Mouse (Mus musculus): ENCODE data around the gene Arcn1. TPM values are rescaled to one million over a fixed set of nuclear protein-coding genes. Genes with fewer than 3 reads are reported as not detected.

The Arcn1 gene
- polyA plus RNA-seq, 1 experiment from 2014 or later: 135 TPM

GRCm38 (mm10) chr9:44732130-44732549 is 35.5 kb downstream of the Arcn1 start:
- ATAC-seq (replicated peaks; ENCODE audit: low FRiP score, low read depth) (no peak), DNase-seq (ENCODE audit: low spot score) (no peak)
- no peak overlapping the region for H3K9ac ChIP-seq (ENCODE audit: low read depth, low read length)
- no peak overlapping the region for H3K27ac ChIP-seq
- 71% methylated on average over 5 of the region's 5 CpGs for WGBS
- no peaks in the 10 kb centered on the region for H3K27me3 ChIP-seq (ENCODE audit: insufficient read depth, low read length)
- H3K36me3 ChIP-seq (ENCODE audit: insufficient read depth, low read length): no peaks in the 10 kb centered on the region
- H3K4me3 ChIP-seq (replicated peaks; ENCODE audit: low read depth, low read length): no peak overlapping the region
- no peak for TF ChIP-seq CTCF (IDR thresholded peaks at IDR 0.05; ENCODE audit: low read depth)
- peaks cover 41% of the 10 kb centered on the region for H3K4me1 ChIP-seq (replicated peaks; ENCODE audit: insufficient read depth, low read length)
- no peak overlapping the region for H3K4me2 ChIP-seq (ENCODE audit: low read length)
- H3K9me3 ChIP-seq (replicated peaks; ENCODE audit: low read length): no peaks in the 10 kb centered on the region

- Histone ChIP-seq H3K36me3 (ENCODE audit: insufficient read depth, low read length) (peaks cover 12% of the 10 kb centered on the region; the same call in 1 of the 2 replicates), H3K4me1 (replicated peaks; ENCODE audit: insufficient read depth, low read length) (peaks cover 29% of the 10 kb centered on the region), H3K4me2 (ENCODE audit: low read length) (no peak overlapping the region), H3K9ac (ENCODE audit: low read depth, low read length) (no peak overlapping the region), H3K9me3 (replicated peaks; ENCODE audit: low read length) (no peaks in the 10 kb centered on the region), H3K4me3 (replicated peaks; ENCODE audit: low read depth, low read length) (no peak overlapping the region), H3K27me3 (ENCODE audit: insufficient read depth, low read length) (no peaks in the 10 kb centered on the region), H3K27ac (peak overlapping the region; percentile 73; the same call in 1 of the 2 replicates)
- TF ChIP-seq CTCF (IDR thresholded peaks at IDR 0.05; ENCODE audit: low read depth): no peak
- 57% methylated on average over 5 of the region's 5 CpGs for WGBS
- no peak for ATAC-seq (replicated peaks; ENCODE audit: low FRiP score, low read depth)
- no peak for DNase-seq (ENCODE audit: low spot score)
These were observed 40.2 kb downstream of the Arcn1 start for GRCm38 (mm10) chr9:44727441-44727840.

GRCm38 (mm10) chr9:44726431-44727146 is 41.1 kb downstream of the Arcn1 start:
- peak; percentile 67 for DNase-seq (ENCODE audit: low spot score)
- no peak for TF ChIP-seq CTCF (IDR thresholded peaks at IDR 0.05; ENCODE audit: low read depth)
- peak; percentile 67 for ATAC-seq (replicated peaks; ENCODE audit: low FRiP score, low read depth)
- H3K9ac ChIP-seq (ENCODE audit: low read depth, low read length): no peak overlapping the region
- H3K27ac ChIP-seq: peak overlapping the region; percentile 73
- H3K9me3 ChIP-seq (replicated peaks; ENCODE audit: low read length): no peaks in the 10 kb centered on the region
- no peaks in the 10 kb centered on the region for H3K27me3 ChIP-seq (ENCODE audit: insufficient read depth, low read length)
- H3K4me1 ChIP-seq (replicated peaks; ENCODE audit: insufficient read depth, low read length): peaks cover 32% of the 10 kb centered on the region
- no peak overlapping the region for H3K4me2 ChIP-seq (ENCODE audit: low read length)
- peaks cover 12% of the 10 kb centered on the region; the same call in 1 of the 2 replicates for H3K36me3 ChIP-seq (ENCODE audit: insufficient read depth, low read length)
- no peak overlapping the region for H3K4me3 ChIP-seq (replicated peaks; ENCODE audit: low read depth, low read length)
- 27% methylated on average over 10 of the region's 10 CpGs for WGBS

- ATAC-seq (replicated peaks; ENCODE audit: low FRiP score, low read depth) (no peak), DNase-seq (ENCODE audit: low spot score) (no peak)
- H3K4me3 ChIP-seq (replicated peaks; ENCODE audit: low read depth, low read length): no peak overlapping the region
- WGBS: 63% methylated on average over 2 of the region's 2 CpGs
- H3K4me1 ChIP-seq (replicated peaks; ENCODE audit: insufficient read depth, low read length): peaks cover 44% of the 10 kb centered on the region
- H3K36me3 ChIP-seq (ENCODE audit: insufficient read depth, low read length): peaks cover 12% of the 10 kb centered on the region; the same call in 1 of the 2 replicates
- H3K9ac ChIP-seq (ENCODE audit: low read depth, low read length): no peak overlapping the region
- no peak overlapping the region; the same call in 1 of the 2 replicates for H3K27ac ChIP-seq
- H3K27me3 ChIP-seq (ENCODE audit: insufficient read depth, low read length): no peaks in the 10 kb centered on the region
- H3K9me3 ChIP-seq (replicated peaks; ENCODE audit: low read length): no peaks in the 10 kb centered on the region
- no peak for TF ChIP-seq CTCF (IDR thresholded peaks at IDR 0.05; ENCODE audit: low read depth)
- H3K4me2 ChIP-seq (ENCODE audit: low read length): no peak overlapping the region
These were observed 43.0 kb downstream of the Arcn1 start for GRCm38 (mm10) chr9:44724665-44725064.

- no peak for TF ChIP-seq CTCF (IDR thresholded peaks at IDR 0.05; ENCODE audit: low read depth)
- WGBS: 73% methylated on average over 6 of the region's 6 CpGs
- Histone ChIP-seq H3K9ac (ENCODE audit: low read depth, low read length) (no peak overlapping the region), H3K4me1 (replicated peaks; ENCODE audit: insufficient read depth, low read length) (peaks cover 44% of the 10 kb centered on the region), H3K36me3 (ENCODE audit: insufficient read depth, low read length) (peaks cover 12% of the 10 kb centered on the region; the same call in 1 of the 2 replicates), H3K9me3 (replicated peaks; ENCODE audit: low read length) (no peaks in the 10 kb centered on the region), H3K4me2 (ENCODE audit: low read length) (no peak overlapping the region), H3K27ac (peak overlapping the region; percentile 76; the same call in 1 of the 2 replicates), H3K27me3 (ENCODE audit: insufficient read depth, low read length) (no peaks in the 10 kb centered on the region), H3K4me3 (replicated peaks; ENCODE audit: low read depth, low read length) (no peak overlapping the region)
- ATAC-seq (replicated peaks; ENCODE audit: low FRiP score, low read depth) (no peak), DNase-seq (ENCODE audit: low spot score) (no peak)
These were observed 43.4 kb downstream of the Arcn1 start for GRCm38 (mm10) chr9:44724223-44724622.

- H3K4me3 ChIP-seq (replicated peaks; ENCODE audit: low read depth, low read length): no peak overlapping the region
- no peaks in the 10 kb centered on the region for H3K27me3 ChIP-seq (ENCODE audit: insufficient read depth, low read length)
- peaks cover 44% of the 10 kb centered on the region for H3K4me1 ChIP-seq (replicated peaks; ENCODE audit: insufficient read depth, low read length)
- peaks cover 12% of the 10 kb centered on the region; the same call in 1 of the 2 replicates for H3K36me3 ChIP-seq (ENCODE audit: insufficient read depth, low read length)
- 64% methylated on average over 11 of the region's 11 CpGs for WGBS
- DNase-seq (ENCODE audit: low spot score): no peak
- H3K27ac ChIP-seq: peak overlapping the region; percentile 76
- no peak for TF ChIP-seq CTCF (IDR thresholded peaks at IDR 0.05; ENCODE audit: low read depth)
- ATAC-seq (replicated peaks; ENCODE audit: low FRiP score, low read depth): no peak
- H3K9ac ChIP-seq (ENCODE audit: low read depth, low read length): no peak overlapping the region
- H3K4me2 ChIP-seq (ENCODE audit: low read length): no peak overlapping the region
- no peaks in the 10 kb centered on the region for H3K9me3 ChIP-seq (replicated peaks; ENCODE audit: low read length)
These were observed 44.1 kb downstream of the Arcn1 start for GRCm38 (mm10) chr9:44723521-44724041.

Measured in kidney, postnatal 0 days (tissue).